Mouse (Mus musculus) CD4-positive helper T cell, adult 2 months (primary cell): ENCODE data around the gene Olfr1499.
"Not testable (repeated sequence)": the region's sequence is repeated elsewhere in the genome, so short reads cannot be mapped to it uniquely, and the experiment has no call there.

Experiments used
- DNase-seq: peaks from one replicate; pipeline ENCODE4 v3.0.0-alpha.2; 2012; ENCODE audit warnings: low read depth, missing footprints, low spot score

Olfr1499 gene

DNA sequence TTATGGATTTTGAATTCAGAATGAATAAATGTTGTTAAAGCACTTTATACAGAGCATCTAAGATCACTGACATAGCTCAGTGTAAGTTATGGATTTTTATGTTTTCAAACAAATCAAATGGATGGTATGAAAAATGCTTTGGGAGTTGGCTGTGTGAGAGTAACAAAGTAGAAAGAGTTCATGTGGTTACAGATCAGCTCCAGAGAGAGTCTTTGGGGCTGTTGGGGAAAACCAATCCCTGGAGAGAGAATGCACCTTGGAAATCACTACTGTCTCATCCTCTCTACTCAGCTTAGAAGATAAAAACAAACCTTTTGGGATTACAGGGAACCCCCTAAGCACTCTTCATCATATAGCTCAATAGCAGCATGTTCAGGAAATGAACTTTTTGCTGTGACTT, at the start of gene Olfr1499:
Olfr1499 (minus strand) TSS at position 101 of the 400 bp plus-strand sequence.
- no peak for DNase-seq

DNA sequence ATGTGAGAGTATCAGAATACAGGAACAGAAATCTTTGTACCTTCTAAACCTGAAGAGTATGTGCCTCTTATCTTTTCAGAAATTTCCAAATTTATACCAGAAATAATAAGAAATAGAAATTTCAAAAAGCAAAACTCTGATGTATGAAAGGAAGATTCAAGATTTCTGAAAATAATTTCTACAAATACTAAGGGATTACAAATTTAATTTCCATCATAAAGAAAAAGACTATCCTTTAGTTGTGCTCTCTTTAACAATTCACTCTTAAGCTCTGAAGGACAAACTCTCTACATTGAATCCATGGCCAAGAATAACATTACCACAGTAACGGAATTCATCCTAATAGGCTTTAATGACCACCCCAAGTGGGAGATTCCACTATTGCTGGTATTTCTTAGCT, 42.2 kb upstream of the Olfr1499 start, which contains the start of gene Olfr1502:
Olfr1502 (plus strand) TSS at position 301 of the 400 bp plus-strand sequence.
- DNase-seq: no peak

DNA sequence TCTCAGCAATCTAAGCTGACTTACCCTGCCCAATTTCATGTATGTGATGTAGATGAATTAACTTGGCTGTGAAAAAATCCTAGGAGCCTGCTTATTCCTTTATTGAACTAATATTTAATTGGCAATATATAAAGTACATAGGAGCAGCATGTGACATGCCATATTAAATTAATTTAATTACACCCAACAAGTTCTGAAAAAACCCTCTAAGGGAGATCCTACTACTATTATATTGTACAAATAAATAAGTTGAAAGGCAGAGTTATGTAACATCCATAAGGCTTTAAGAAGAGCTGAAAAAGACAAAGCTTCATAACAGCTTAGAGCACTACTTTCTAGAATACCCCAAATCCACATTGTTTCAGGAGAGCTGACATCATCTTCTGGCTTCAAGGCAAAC, 31.3 kb upstream of the Olfr1499 start, which contains the start of gene Olfr1501:
Olfr1501 (minus strand) TSS at position 101 of the 400 bp plus-strand sequence.
- not testable (repeated sequence) for DNase-seq

GRCm38 (mm10) chr19:13830388-13830787, 11.1 kb upstream of the Olfr1499 start, which contains the start of gene Olfr1500:
TSS of gene Olfr1500 (minus strand) at chr19:13830488.
- no peak for DNase-seq

DNA sequence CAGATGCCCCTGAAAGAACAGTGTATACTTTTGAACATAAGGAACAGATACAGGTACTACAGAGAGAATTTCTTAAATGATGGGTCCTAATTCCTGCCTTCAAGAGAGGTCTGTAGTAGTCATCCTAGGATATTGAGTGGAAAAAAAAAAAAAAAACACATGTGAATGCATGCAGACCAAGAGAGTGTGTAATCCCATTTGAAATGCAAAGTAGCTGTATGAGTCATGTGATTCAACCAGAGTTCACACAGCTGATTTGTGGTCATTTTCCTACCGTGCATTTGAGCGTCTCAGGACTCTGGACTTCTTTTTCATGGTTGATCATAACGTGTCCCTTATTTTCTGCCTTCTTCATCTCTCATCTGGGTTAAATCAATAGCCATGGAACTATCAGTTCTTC, 9.2 kb upstream of the Olfr1499 start:
- no peak for DNase-seq

- DNase-seq: no peak
These were observed 1.6 kb upstream of the Olfr1499 start for GRCm38 (mm10) chr19:13820847-13821246.

GRCm38 (mm10) chr19:13818827-13819226, 420 bp downstream of the Olfr1499 start:
- DNase-seq: no peak

DNA sequence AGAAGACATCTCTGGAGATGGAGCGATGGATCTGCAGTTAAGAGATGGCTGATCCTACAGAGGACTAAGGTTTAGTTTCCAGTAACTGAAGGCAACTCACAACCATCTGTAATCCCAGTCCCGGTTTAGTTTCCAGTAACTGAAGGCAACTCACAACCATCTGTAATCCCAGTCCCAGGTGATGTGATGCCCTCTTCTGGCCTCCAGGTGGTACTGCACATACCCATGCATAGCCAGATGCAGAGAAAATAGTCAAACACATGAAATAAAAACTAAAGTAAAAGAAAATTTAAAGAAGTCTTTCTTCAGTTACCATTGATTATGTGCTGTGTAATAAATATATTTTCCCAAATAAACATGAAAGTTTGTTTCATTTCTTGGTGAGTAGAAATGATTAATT, 6.4 kb downstream of the Olfr1499 start:
- DNase-seq: no peak

DNA sequence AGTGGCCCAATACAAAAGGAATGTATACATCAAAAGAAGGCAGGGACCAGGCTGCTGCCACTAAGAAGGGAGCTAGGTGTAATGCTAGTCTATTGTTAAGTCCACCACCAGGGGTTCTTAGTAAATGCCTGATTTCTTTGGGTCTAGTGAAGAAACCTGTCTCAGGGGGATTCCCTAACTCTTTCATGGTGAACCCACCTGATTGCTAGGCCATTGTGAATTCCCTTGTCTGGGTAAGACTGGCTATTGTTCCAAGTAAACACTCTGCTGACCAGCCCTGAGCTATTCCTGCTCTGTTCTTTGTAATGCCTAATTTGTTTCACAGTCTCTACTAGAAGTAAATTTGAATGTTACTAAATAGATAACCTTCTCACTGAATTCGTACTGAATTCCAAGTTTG, 13.8 kb downstream of the Olfr1499 start:
- not testable (repeated sequence) for DNase-seq

DNA sequence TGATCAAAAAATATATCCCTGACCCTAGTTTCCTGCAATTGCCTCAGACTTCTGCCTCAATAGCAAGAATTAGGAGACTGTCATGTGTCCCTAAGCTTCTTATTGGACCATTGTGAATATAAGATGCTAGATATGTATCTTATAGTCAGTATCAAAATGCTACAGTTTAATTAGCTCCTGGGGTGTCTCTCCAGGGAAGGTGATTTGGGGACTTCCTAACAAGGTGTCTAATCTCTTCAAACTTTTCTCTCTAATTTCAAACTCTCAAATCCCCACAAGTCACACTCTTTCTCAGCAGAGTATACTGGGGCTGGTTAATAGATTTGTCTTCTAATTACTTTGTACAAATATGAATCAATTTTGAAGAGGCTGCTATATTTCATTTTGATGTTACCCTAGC, 21.1 kb downstream of the Olfr1499 start, which contains the start of gene Olfr1497:
Olfr1497 (minus strand) TSS at position 101 of the 400 bp plus-strand sequence.
- DNase-seq: no peak

- no peak for DNase-seq
These were observed 41.7 kb downstream of the Olfr1499 start, which contains the start of gene Olfr1496 for GRCm38 (mm10) chr19:13777578-13777977. TSS of gene Olfr1496 (plus strand) at chr19:13777878.

GRCm38 (mm10) chr19:13768565-13769276, 50.5 kb downstream of the Olfr1499 start:
- no peak for DNase-seq

- no peak for DNase-seq
These were observed 54.9 kb downstream of the Olfr1499 start, which contains the start of gene Olfr1495 for GRCm38 (mm10) chr19:13764306-13764705. TSS of gene Olfr1495 (plus strand) at chr19:13764606.
